Mouse (Mus musculus): ENCODE results near the gene Trcg1.
"Not testable (repeated sequence)": the region's sequence is repeated elsewhere in the genome, so short reads cannot be mapped to it uniquely, and the experiment has no call there.

Gene Trcg1

DNA sequence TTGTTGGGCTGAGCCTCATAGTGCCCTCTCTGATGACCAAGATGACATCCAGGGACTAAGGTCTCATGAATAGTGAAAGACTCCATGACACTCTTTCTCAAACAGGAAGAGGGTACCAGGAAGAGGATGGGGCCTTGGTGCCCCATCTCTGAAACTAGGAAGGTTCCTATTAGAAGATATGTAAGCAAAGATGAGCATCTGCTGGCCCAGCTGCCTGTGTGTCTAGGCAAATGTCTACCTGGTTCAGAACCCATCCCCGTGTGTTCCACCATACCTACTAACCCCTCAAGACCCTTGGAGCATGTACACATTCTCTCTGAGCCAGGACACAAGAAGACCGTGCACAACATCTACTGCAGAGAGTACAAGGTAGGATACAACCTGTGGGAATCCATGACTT lies at the start of gene Trcg1:
TSS of gene Trcg1 (plus strand) at position 301 of the 400 bp plus-strand sequence.
- DNase-seq = no peak

DNA sequence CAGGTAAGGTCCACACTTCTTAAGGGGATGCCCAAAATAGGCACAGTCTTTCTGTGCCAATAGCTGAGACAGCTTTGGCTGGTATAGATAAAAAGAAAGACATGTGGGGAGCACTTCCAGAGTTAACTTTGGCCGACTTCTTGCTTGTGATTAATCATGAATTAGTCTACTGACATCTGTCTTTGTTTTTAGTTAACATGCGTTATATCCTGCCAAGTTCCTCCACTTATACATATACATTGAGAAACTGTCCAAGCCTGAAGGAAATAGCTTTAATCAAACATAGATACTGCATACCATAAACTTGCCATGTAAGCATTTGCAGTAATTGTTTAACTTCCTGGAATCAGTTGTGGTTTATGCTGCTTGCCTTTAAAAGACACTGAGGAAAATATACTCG lies 39.6 kb upstream of the Trcg1 start:
- DNase-seq = no peak

DNA sequence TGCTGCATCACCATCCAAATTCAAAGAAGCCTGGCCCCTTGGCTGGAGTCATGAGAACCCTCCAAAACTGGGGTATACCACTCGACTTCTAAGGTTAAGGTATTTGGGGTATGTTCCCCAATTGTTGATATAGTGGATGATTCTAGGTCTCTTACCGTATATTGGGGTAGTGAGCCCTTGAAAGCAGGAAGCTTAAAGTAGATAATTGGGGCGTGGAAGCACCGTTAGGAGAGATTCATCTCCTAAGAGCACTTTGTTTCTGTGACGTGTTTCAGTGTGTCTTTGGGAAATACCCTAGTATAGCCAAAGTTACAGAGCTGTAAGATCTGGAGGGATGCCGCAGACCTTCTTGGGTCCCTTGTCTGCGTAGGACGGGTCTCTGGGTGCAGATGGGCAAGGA lies 38.9 kb upstream of the Trcg1 start:
- no peak for DNase-seq

DNA sequence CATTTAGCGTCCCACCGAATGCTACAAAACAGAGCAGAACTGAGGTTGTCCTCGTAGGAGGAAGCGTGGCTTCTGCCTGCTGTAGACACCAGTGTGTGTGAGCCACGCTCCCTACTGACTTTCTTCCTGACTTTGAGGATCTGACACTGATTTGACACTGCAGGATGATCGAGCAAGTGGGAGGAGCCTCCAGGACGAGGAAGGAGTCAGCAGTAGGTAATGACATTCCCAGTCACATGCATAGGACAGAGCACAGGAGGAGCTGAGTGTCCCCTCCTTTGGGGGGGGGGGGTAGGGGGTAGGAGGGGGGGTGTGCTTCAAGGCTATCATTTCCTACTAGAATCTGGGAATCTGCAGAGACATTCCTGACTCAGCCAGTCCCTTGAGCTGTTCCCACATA lies 33.4 kb upstream of the Trcg1 start:
- DNase-seq = no peak

DNA sequence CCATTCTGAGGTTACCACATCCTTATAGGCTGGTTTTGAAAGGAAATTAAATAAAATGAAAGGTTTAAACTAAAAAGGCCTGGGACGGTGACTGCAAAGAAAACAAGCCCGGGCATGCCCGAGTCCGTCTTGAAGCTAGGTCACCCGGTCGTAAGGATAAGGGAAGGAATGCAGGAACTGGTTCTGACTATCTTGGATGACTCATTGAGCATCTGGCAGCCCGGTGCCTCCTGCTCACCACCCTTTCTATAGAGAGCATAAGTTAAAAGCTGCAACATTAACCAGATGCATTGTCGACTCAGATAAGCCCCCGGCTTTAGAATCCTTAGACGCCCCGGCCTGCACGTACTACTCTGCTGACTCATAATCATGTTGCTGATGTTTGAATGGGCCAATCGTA lies 32.8 kb upstream of the Trcg1 start:
- DNase-seq = peak; percentile 11

DNA sequence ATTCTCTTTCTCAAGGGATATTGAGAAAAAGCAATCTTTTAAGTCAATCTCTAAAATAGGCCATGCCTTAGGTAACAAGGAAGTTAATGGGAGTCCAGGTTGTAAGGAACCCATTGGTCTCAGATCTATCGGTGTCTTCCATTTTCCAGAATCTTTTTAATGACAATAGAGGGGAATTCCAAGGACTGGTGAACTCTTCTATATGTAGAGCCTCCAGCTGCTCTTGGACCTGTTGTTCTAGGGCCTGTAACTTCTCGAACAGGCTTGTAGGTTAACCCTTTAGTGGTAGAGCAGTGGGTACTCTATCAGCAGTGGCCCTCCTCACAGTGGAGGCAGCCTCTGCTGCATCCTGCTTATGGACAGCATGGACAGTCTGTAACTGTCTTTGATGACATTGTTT lies 29.5 kb upstream of the Trcg1 start:
- DNase-seq = no peak

DNA sequence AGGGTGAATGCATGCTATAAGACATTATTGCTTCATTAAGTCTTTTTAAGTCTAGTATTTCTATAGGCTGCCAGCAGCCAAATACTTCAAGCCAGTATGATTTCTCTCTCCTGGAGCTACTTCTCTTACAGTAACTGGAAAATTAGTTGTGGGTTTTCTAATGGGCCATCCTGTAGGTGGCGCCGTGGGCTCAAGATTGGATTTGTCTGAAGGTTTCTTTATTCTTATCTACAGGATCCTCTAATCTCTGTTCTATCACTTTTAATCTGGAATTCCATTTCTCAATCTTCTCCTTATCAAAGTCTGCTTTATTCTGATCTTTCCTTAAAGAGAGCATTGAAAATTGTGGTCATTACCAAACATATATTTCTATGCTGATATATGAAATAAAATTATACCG lies 27.0 kb upstream of the Trcg1 start:
- peak; percentile 29 for DNase-seq

DNA sequence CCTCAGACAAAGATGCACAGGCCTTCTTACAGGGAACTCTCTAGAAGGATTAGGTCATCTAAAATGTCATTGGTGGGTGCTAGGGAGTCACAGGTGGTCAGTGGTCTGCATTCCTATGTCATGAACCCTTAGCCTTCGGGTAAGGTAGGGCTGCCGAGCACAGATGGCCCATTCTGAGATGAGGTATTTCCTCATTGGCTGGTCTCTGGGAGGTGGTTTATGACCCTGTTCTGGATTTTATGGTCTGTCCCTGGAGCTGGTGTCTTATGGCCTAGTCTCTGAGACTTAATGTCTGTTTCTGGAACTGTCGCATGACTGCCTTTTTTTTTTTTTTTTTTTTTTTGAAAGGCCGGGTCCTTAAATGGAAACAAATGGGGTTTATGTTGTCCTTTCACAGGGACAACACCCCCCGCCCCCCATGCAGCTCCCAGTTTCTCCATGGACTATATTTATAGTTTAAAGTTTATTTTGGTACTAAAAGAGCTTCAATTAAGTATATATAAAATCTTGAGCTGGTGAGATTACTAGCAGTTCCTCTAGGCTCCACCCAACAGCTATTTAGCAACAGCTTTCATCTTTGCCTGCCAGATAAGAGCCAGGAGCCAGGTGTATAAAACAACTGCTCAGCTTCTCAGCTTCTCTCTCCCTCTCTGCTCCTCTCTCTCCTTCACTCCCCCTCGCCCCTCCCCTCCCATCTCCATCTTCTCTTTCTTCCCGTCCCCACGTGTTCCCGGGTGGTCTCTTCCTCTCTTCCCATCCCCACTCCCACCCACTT lies 23.7 kb upstream of the Trcg1 start:
- DNase-seq = no peak

DNA sequence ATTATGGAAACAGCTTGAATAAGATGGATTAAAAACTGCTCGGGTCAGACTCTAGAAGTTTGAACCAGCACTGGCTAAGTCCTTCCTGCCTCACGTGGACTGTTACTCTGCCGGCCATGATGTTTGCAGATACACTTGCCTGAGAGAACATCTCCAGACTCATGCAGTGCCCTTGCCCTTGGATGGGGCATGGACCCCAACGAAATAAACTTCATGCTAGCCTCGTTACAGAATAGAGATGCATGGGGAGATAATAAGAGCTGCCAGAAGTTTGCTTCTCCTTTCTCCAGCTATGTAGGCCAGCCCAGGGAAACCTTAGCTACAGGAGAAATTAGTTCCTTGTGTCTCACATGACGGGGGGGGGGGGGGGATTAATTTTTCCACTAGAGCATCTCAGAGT lies 21.9 kb upstream of the Trcg1 start:
- no peak for DNase-seq

DNA sequence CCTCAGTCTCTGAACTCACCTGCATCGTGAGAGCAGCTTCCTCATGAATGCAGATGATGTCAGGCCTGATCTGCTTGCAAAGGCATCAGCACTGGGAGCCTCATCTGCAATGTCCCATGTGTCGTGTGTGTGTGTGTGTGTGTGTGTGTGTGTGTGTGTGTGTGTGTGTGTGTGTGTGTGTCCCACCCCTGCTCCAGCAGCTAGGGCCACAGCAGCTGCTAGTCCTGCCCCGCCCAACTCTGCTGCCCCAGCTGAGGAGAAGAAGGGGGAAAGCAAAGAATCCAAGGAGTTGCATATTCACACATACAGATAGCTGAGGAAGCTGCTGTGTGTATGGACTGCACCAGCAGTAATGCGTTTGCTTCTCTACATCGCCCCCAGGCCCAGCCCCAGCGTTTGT lies 19.1 kb upstream of the Trcg1 start:
- no peak for DNase-seq

DNA sequence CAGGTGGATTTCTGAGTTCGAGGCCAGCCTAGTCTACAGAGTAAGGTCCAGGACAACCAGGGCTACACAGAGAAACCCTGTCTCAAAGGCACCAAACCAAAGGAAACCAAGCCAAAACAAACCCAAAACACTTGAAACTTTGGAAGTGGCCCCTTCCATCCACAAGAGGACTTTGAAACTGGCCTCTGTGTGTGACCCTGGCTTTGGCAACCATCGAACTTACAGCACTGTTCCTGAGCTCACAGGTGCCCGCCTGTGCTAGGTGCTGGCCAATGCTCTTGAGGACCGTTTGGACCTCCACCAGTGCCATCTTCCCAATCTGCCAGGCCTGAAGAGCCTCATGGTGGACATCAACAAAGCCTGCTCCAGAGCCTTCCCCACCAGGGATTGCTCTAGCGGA lies 17.6 kb upstream of the Trcg1 start:
- DNase-seq = no peak

DNA sequence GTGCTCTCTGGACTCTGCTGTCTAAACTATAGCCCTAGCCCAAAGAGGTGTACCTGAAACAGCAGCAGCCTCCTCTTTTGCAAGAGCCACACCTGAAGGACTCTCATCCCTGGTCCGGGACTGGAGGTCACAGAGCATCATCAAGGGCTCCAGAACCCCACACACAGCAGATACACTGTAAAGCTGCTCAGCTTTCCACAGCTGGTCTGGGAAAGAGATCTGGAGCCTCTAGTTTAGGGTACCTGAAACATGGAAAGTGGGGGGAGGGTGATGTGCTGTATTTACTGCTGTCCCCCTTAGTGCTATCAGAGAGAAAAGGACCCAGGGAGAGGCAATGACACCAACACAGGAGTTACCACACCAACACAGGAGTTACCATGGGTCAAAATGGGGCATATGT lies 16.8 kb upstream of the Trcg1 start:
- DNase-seq = no peak

DNA sequence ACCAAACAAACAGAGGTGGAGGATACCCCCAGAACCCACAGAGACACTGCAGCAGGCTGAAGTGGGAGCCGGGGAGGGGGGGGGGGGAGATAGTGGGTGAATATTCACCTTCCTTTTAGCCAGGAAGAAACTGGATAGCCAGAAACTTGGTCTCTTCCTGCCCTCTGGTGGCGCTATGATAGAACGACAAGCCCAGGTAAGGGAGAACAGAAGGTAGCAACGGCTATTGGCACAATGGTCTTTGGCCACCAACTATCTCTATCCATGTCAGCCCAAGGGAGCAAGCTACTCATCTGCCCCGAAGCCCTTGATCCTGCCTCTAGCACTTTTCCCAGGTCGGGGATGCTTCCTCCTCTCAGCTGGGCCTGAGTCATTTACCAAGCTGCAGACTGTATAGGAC lies 16.0 kb upstream of the Trcg1 start:
- peak; percentile 45 for DNase-seq

DNA sequence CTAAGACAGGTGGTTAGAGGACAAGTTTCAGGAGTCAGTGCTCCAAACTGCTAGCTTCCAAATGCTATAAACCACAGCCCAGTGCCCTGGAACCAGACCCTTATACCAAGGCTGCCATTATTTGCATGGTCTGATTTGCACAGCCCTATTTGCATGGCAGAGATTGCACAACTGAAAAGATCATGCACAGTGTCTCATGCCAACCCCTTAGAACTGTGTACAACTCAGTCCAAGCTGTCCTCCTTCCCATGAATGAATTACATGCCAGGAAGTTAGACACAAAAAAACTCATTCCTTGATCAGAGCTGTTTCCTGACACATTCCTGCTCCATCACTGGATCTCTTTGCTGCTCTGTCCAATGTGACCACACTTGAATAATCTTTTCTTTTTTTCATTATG lies 13.0 kb upstream of the Trcg1 start:
- DNase-seq = no peak

DNA sequence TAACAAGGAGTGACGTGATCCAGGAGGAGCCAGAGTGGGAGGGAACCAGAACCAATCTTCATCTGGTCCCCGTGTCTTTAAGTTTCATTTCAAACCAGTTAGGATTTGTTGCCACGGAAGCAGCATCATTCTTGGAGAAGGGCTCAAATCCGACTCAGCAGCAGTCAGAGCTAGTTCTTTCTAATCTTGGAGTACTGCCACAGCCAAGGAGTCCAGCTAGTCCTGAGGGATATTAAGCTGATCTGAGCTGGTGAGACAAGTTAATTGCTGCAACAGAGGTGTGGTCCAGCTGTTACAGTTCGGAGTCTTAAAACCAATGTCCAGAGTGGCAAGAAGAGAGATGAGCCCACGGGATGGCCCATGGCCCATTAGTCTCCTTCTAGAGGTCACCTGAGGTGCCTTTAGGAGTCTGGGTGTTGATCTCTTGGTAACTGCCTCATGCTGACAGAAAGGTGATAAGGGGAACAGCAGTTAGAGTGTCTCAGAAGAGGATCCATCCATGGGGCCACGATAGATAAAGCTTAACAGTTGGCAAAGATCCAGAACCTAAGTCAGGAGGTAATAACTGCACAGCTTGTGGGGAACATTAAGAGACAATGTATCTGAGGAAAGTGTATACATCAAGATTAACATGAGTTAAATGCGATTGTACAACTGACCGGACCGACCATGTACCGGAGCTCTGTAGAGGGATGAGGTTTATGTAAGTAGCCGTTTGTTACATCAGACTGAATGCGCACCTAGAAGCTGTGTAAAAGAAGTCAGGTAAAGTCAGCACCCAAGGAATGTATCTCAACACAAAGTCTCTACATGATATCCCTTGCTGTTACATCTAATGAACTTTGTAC lies 10.4 kb upstream of the Trcg1 start:
- DNase-seq = no peak

DNA sequence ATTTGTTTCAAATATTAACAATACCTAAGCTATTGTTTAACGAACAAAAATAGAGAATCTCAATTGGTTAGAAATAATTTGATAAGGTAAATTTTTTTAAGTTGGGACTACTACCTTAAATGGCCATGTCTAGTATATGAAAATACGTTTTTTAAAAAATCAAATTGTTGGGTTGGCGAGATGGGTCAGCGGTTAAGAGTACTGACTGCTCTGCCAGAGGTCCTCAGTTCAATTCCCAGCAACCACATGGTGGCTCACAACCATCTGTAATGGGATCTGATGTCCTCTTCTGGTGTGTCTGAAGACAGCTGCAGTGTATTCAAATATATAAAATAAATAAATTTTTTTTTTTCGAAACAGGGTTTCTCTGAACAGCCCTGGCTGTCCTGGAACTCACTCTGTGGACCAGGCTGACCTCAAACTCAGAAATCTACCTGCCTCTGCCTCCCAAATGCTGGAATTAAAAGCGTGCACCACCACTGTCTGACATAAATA lies 9.7 kb upstream of the Trcg1 start:
- not testable (repeated sequence) for DNase-seq

DNA sequence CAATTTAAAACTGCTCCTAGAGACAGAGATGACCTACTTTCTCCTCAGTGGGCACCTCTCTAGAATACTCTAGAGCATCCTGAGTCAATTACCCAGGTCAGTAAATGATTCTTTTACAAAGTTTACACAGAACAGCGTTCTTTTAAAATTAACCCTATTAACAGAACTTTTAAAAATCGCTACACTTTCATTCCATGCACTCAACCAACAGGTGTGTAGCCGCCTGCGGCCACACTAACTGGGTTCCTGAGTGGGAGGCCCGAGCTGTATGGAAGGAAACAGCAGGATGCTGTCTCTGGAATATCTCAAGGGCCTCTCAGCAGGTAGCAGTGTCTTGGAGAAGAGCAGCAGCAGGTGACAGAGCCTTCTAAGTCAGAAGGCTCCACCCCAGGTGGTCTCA lies 9.2 kb upstream of the Trcg1 start:
- no peak for DNase-seq

DNA sequence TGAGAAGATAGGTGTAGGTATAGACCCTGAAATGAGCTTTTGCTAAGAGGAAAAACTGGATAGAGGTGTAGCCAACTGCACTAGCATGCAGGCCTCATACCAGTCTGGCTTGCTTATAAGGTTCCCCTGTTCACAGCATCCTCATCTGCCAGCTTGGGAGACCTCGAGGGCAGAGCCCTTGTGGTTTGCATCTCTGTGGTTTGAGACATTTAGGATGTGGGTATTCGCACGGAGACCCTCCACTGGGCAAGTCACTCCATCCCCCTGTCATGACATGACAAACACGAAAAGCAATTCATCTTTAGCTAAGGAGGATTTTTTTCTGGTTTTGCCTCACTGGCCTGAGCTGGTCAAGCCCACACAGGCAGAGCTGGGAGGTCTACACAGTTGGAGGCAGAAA lies 8.2 kb upstream of the Trcg1 start:
- DNase-seq = no peak

DNA sequence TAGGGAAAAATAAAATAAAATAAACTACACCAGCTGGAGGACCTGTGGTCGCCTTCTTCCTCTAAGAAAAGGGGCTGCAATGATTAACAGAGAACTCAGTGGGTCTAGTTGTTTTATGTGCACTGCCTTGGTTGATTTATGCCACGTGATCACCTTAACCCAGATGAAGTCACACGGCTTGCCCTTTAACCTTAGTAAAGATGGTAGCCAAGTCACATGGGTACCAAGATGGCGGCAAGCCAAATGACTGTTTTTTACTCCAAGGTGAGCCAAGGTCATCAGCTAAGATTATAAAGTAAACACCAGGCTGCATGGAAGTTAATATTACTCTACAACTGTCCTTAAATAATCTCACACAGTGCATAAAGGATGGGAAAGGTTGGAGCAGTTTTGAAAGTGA lies 6.6 kb upstream of the Trcg1 start:
- DNase-seq = no peak

DNA sequence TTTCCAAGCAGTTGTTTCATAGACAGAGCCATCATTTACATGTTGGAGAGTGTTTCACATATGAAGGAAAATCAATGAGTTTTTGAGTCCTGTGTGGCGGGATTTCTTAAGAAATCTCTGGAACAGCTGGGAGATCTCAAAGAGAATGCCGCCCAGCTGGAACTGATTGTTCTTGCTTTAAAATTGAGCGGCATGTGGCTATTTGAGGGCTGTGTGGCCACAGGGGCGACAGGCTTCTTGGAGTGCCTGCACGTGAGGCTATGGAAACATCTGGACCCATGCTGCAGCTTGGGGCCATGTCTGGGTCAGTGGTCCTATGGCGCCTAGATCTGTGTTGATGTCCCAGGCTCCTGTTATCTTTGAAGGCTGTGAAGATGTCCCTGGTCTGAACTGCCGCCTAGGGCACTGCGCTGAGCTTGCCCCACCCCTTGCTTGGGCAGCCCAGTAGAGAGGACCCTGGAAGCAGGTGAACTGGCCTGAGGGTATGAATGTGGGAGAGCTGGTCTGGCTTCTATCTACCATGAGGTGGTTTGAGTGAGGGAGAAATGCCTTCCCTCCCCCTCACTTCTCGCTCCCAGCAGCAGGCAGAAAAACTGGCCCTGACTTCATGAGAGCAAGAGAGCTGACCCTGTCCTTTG lies 6.1 kb upstream of the Trcg1 start:
- DNase-seq = peak; percentile 2

DNA sequence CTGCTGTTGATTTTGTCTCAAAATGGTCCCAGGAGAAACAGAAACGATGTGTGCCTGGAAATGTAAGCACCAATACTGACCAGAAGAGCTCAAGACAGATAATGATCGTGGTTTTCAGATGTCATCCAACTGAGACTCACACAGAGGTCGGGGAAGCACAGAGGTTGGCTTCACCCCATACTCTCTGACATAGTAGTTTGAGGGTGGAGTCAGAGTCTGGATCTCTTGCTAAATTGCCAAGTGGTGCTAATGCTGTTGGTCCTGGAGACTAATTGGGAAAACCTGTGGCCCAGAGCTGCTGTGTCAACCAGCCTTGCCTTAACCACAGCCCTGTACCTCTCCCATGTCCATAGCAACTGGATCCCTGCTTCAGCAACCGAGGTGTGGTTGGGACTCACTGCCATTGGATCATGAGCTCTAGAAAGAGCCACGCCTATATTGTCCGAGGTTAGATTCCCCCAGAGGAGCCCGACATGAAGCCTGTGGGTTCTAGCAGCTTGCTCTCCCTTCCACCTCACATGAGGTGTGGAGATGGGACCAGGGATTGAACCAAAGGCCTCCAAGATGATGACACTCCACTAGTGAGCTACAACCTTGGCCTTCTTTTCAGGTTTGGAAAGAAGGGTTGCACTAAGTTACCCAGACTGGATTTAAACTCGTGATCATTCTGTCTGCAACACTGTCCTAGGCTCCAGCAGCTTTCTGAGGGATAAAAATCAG lies 4.7 kb upstream of the Trcg1 start:
- peak; percentile 2 for DNase-seq

DNA sequence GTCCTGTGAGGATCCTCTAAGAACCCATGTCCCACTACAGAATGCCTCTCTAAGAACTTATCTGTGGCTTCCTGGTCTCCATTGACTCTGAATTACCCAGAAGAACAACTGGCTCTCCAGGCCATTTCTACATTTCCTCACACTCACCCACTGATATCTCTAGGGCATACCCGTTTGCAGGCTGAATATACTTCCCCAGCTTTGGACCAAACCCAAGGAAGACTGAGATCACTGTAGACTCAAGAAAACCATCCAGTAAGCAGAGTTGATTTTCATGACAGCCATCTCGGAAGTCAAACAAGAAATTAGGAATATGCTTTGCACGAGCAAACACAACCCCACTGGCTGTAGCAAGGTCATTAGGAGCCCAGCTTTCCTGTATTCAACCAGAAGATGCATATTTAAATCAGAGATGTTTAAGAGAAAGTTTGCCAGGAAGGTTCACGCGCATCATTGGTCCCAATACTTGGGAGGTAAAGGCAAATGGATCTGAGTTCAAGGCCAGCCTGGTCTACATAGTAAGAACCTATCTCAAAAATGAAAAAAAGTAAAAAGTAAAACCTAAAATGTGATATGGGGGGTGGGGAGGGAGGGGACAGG lies 3.9 kb upstream of the Trcg1 start:
- DNase-seq = no peak

DNA sequence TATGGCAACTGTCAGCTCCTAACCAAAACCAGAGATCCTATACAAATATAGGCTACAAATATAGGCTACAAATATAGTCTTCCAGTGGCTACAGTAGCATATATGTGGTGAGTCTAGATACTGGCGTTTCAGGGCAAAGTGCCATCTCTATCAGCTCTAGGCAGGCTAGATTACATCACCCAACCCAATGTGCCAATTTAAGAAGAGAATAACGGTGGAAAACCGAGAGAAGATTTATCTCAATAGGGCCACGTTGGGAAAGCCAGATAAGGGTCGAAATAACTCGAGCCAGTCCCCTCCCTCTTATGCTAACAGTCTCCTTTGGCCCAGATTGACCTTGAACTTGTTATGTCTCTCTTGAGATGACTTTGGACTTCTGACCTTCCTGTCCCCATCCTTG lies 3.2 kb upstream of the Trcg1 start:
- DNase-seq = no peak
